Mouse (Mus musculus) embryo, embryonic 11.5 days (tissue): ENCODE data around the gene Ehd1.
"Not testable (repeated sequence)": the region's sequence is repeated elsewhere in the genome, so short reads cannot be mapped to it uniquely, and the experiment has no call there.

ENCODE experiments used
- DNase-seq: peaks from one replicate; pipeline ENCODE4 v3.0.0-alpha.2; 2012; ENCODE audit warnings: low read depth, low spot score

The Ehd1 gene

DNA sequence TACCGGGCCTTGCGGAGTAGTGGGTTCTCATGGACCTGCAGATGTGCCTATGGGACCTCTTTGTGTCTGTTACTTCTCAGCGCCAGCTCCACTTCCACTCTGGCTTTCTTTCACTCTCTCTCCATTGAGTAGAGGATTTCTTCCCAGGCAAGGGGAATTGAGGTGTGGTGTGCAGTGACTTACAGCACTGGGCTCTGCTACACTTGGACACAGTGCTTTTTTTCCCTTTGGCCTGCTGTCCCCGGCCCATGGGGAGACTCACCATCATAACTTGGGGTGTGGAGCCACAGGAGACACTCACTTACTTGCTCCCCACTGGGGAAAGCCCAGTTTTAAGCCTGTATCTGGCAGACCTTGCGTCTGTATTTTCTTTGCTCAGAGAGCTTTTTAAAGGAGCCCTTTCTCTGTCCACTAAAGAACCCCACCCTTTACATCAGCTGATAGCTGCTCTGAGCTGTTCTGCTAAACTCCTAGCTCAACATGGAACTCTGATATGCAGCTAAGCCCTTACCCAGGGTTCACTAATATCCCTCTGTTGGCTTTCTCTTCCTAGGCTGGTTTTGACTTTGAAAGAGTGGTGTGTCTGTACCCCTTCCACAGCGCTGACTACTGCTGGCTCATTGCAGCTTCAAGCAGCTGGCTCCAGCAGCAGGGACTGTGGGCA, 3.1 kb downstream of the Ehd1 start:
- DNase-seq: no peak

DNA sequence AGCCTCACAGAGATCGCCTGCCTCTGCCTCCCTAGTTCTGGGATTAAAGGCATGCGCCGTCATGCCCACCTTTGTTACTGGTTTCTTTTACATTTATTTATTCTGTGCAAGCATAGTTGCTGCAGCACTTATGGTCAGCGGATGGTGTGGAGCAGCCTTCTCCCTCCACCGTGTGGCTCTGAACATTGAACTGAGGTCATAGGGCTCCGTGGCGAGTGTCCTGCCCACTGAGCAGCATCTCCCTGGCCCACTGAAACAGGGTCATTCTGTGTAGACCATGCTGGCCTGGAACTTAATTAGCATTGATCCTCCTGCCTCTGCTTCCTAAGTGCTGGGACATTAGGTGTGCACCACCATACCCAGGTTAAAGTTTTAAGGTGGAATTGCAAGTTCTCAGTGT, 4.0 kb downstream of the Ehd1 start:
- no peak for DNase-seq

- no peak for DNase-seq
These were observed 4.8 kb downstream of the Ehd1 start for GRCm38 (mm10) chr19:6281122-6282020.

DNA sequence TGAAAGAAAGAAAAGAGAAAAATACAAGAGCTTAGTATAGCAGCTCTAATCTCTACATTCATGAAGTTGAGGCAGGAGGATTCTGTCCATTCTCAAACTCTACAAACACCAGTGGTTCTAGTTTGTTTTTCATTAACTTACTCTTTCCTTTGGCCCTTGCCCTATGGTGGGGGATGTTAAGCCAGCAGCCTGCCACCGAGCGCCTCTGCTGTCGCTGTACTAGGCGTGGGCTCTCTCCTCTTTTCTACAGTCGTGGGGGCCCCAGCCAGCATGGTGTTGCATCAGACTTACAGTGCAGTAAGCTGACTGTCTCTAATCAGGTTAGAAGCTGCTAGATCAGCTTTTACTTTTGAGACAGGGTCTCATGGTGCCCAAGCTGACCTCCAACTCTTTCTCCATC, 6.5 kb downstream of the Ehd1 start:
- no peak for DNase-seq

DNA sequence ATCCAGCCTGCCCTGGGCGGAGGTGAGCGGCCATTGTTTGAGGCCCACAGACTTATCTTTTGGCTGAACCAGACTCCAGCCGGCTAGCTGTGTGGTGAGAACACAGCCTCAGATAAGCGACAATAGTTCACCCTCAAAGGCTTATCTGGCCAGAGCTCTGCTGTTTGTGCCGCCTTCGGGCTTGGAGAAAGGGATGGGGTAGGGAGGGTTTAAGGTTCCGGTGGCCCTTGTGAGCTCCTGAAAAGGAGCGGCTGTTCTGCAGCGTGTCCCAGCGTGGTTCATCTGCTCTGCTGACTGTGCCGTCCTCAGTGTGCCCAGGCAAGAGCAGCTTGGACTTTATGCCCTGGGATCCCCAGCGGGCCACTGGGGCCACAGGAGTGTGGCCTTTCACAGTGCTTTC, 8.0 kb downstream of the Ehd1 start:
- DNase-seq: no peak

DNA sequence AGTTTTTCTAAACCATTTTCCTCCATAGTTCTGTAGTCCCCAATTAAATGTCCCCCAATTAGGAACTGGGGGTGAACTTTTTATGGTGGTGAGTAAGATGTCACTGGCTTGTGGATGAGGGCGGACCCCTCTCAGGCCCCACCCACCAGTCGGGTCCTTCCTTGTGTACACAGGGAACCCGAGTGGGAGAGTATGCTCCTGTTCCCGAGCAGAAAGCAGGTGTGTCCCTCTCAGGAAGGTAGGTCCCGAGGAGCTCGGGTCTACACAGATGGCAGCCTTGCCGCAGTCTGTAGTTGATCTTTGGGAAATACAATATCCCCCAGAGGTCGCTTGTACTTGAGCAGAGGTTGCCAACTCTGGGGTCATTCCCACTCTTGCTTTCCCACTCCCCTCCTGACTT, 8.7 kb downstream of the Ehd1 start:
- no peak for DNase-seq

DNA sequence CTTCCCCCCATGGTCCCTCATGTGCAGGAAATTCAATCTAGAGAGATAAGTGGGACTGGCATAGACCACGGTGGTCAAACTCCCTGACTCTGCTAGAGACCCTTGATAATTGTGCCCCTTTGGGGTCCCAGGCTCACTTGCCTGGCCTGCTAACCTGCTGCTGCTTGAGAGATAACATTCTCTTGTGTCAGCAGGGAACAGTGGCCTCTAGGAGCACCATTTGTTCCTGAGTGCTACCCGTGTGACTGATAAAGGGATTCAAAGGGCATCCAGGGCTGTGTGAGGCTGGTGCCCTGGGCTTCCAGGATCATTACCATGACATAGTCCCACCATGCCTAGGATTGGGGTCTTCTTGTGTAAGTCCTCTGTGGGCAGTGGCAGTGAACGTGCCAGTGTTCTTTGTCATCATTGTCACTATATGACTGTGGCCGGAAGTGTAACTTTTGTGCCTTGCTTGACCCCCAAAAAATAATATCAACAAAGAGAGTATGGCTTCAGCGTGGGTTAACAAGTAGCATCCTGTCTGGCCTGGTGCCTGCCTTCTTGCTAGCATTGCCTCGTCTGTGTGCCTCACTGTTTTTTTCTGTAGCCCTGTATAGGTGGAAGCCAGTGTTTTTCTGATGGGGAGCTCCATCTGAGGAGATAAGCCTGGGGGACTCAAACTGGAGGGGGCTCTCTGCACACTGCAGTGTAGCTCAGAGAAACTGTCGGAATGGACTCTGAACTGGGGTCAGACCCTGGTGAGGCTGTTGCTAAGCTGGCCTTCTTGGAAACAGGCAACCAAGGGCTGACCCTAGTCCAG, 9.3 kb downstream of the Ehd1 start:
- no peak for DNase-seq

DNA sequence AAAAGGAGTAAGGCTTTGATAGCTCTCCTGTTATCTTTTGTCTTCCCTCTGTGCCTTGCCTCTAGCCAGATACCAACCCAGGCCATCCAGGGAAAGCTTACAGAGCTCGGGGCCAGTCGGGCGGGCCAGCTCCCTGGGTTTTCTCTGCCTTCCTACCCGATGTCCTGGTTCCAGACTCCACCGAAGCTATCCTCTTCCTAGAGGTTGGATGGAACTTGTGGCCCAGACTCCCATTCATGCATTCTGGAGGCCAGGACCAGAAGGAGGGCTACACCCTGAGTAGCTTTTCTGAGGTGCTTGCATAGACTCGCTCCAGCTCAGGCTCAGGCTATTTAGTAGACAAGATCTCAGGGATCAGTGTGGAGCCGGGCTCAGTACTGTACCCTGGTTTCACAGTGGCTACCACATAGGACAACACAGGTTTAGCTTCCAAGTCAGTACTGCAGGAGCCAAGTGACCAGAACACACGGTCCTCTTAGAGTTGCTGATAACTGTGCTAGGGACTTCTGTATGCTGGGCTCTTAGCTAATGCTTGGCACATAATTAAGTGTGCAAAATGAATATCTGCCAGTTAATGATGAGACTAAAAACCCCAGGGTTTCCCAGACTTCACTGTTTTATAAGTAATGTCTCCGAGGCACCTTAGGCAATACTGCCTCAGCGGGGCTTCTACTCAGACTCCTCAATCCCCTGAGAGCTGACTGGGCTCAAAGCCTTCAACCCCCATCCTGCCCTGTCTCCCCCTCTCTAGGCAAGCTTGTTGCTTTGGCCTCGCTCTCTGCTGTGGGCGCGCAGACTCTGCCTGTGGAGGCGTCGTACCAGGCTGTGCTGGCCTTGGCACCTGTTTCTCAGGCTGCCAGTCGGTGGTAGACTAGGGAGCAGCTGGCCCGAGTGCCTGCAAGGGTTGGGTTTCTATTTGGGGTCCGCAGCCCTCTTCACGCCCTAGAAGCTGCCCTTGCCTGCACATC, 10.2 kb downstream of the Ehd1 start:
- DNase-seq: no peak

GRCm38 (mm10) chr19:6288236-6288894, 11.8 kb downstream of the Ehd1 start:
- DNase-seq: no peak

- DNase-seq: no peak
These were observed 13.2 kb downstream of the Ehd1 start for GRCm38 (mm10) chr19:6289696-6290238.

DNA sequence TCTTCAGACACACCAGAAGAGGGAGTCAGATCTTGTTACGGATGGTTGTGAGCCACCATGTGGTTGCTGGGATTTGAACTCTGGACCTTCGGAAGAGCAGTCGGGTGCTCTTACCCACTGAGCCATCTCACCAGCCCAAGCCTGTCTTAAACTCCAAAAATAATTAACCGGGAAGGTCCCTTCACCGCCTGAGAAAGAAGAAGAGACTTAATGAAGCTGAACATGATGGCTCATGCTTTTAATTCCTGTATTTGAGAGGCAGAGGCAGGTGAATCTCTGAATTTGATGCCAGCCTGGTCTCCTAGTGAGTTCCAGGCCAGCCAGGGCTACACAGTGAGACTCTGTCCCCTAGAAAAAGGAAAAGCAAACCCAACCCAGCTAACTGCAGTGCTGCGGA, 14.2 kb downstream of the Ehd1 start:
- DNase-seq: not testable (repeated sequence)

- no peak for DNase-seq
These were observed 14.7 kb downstream of the Ehd1 start for GRCm38 (mm10) chr19:6291117-6291781.

DNA sequence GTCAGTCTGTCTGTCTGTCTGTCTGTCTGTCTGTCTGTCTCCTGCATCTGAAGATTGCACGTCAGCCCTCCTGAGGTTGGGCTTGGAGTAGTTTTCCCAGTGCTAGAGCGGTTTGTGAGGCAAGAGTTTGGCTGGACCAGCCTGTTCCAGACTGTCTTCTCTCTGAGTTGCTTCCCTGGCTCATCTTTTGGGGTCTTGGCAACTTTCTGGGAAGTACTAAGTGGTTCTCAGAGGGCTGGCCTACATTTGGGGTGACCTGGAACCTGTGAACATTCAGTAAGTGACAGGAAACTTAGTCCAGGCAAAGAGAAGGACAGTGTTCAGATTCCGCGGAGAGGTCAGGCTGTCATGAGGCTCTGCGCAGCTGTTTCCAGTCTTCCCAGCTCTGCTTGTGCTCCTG, 15.7 kb downstream of the Ehd1 start:
- no peak for DNase-seq

GRCm38 (mm10) chr19:6294301-6294700, 17.8 kb downstream of the Ehd1 start:
- DNase-seq: no peak

- DNase-seq: no peak
These were observed 20.2 kb downstream of the Ehd1 start for GRCm38 (mm10) chr19:6296551-6297210.

DNA sequence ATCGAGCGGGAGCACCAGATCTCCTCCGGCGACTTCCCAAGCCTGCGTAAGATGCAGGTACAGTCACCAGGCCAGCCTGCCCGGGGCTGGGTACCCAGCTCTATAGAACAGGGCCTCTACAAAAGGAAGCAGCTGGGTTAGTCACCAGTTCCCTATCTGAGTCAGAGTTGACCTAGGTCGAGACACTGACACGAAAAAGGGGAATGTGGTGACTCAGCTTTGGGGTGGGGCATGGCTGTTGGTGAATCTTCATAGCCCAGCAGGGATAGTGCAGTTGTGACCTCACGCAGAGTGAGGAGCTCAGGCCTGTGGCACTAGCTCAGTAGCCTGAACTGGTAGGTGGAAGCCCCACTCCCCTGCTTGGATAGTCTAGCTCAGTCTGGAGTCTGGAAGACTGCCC, 21.1 kb downstream of the Ehd1 start:
- no peak for DNase-seq

GRCm38 (mm10) chr19:6299003-6299402, 22.5 kb downstream of the Ehd1 start:
- DNase-seq: no peak

DNA sequence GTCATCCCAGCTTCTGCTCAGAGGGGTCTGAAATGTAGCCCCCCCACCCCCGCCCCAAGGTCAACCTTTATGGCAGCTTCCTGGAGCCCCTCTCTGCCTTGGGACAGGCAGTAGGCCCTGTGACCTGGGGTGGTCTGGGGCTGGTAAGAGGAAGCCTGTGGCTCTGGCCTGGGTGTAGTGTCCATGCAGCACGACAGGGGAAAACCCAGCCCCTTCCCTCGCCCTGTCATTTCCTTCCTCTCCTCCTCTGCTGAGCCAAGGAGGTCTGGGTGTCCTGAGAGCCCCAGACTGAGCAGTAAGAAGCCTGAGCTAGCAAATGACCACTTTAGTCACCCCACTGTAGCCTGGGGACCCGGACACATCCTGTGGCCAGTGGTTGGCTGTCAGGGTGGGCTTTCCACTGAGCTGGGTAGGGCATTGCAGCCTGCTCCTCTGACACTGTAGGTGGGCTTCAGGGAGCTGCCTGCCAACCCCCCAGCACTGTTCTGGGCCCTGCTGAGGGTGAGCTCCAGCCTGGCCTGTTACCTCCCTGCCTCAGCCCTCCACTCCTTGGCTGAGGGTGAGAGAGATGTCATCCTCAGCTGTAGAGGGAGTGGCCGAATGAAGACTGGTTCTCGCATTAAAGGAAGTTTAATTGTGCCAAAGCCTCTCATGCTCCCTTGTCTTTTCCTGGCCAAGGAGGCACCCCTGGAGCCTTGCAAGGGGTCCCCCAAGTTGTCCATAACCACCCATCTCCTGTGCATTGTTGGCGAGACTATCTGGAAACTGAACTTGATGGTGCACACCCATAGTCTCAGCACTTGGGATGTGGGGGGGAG, 23.1 kb downstream of the Ehd1 start:
- no peak for DNase-seq
